Mouse (Mus musculus) adrenal gland, adult (tissue): Measurements from ENCODE around the gene Cpeb1.
"Not testable (repeated sequence)": the region's sequence is repeated elsewhere in the genome, so short reads cannot be mapped to it uniquely, and the experiment has no call there.

Experiments
- DNase-seq, 2 experiments: peaks; one replicate each; pipeline ENCODE4 v3.0.0; 2022 to 2023; ENCODE audit warnings: low spot score in 1 of 2; ENCODE audit not compliant: inconsistent age in 2 of 2

Cpeb1 gene

GRCm38 (mm10) chr7:81455155-81455651 lies at the start of gene Cpeb1:
Cpeb1 (minus strand) TSS chr7:81455465.
- DNase-seq = peak; percentile 86 to 92

- DNase-seq = no peak
These were observed 45.8 kb upstream of the Cpeb1 start for GRCm38 (mm10) chr7:81501050-81501449.

GRCm38 (mm10) chr7:81498181-81498580 lies 42.9 kb upstream of the Cpeb1 start, which contains the start of gene BC048679:
BC048679 (minus strand) TSS chr7:81498281.
- no peak for DNase-seq

GRCm38 (mm10) chr7:81497171-81497570 lies 41.9 kb upstream of the Cpeb1 start:
- no peak for DNase-seq

- DNase-seq = peak; percentile 70 to 89
These were observed 38.2 kb upstream of the Cpeb1 start, which contains the start of gene Ap3b2 for GRCm38 (mm10) chr7:81493331-81494021. Ap3b2 (minus strand) TSS chr7:81493925.

- no peak for DNase-seq
These were observed 37.4 kb upstream of the Cpeb1 start for GRCm38 (mm10) chr7:81492628-81493027.

- DNase-seq = no peak
These were observed 34.4 kb upstream of the Cpeb1 start for GRCm38 (mm10) chr7:81489649-81490048.

- DNase-seq = no peak
These were observed 25.5 kb upstream of the Cpeb1 start for GRCm38 (mm10) chr7:81480800-81481199.

- DNase-seq = no peak
These were observed 24.3 kb upstream of the Cpeb1 start for GRCm38 (mm10) chr7:81479531-81480090.

GRCm38 (mm10) chr7:81478261-81478660 lies 23.0 kb upstream of the Cpeb1 start:
- DNase-seq = not testable (repeated sequence)

GRCm38 (mm10) chr7:81476833-81477232 lies 21.6 kb upstream of the Cpeb1 start:
- no peak for DNase-seq

- DNase-seq = no peak
These were observed 20.0 kb upstream of the Cpeb1 start for GRCm38 (mm10) chr7:81475221-81475620.

- DNase-seq = no peak
These were observed 9.7 kb upstream of the Cpeb1 start for GRCm38 (mm10) chr7:81464906-81465450.

GRCm38 (mm10) chr7:81464116-81464515 lies 8.9 kb upstream of the Cpeb1 start:
- peak; percentile 18 to 61 for DNase-seq

GRCm38 (mm10) chr7:81462815-81463214 lies 7.5 kb upstream of the Cpeb1 start:
- no peak for DNase-seq

GRCm38 (mm10) chr7:81454331-81455039 lies 780 bp downstream of the Cpeb1 start:
- peak; percentile 86 to 94 for DNase-seq

GRCm38 (mm10) chr7:81453443-81454274 lies 1.6 kb downstream of the Cpeb1 start:
- DNase-seq = peak; percentile 82 to 94

- DNase-seq = peak; percentile 82 to 92
These were observed 2.3 kb downstream of the Cpeb1 start for GRCm38 (mm10) chr7:81452971-81453441.

GRCm38 (mm10) chr7:81398957-81399356 lies 56.3 kb downstream of the Cpeb1 start:
- DNase-seq = peak in 1 of 2 experiments; percentile 57

- DNase-seq = no peak
These were observed 75.9 kb downstream of the Cpeb1 start for GRCm38 (mm10) chr7:81379363-81379762.
